Mouse (Mus musculus): ENCODE measurements around the gene Arhgef12.

The Arhgef12 gene

DNA sequence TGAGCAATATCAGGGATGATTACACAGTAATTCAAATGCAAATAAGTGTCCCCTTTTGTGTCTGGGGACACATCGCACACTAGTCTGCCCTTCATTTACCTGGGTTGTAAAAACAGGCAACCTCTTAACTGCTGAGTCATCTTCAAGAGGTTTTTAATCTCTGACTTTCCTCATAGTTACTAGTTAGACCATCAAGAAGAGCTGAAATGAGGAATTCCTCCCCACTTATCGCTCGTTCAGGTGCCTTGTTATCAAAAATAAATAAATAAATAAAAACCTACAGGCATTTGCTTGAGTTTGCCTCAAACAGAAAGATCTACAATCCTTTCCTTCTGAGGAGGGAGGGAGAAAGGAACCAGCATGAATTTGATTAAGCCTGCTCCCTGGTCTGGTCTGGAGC is 1.7 kb upstream of the Arhgef12 start:
- DNase-seq (ENCODE audit: low spot score in 2 of 2): no peak

DNA sequence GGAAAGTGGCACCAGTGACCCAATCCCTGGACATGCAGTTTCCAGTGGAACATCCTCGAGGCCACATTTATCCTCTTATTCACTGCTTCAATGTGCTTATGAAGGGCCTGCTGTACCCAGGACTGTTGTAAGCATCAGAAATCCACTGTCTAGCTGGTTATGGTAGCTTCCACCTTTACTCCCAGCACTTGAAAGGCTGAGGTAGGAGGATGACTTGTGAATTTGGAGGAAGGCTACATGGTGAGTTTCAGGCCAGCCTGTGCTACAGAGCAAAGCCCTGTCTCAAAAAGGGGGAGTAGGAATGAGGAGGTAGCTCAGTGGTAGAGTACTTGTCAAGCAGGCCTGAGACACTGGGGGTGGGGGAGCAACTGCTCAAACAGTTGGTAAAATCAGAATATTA is 1.0 kb upstream of the Arhgef12 start:
- DNase-seq (ENCODE audit: low spot score in 2 of 2): no peak

DNA sequence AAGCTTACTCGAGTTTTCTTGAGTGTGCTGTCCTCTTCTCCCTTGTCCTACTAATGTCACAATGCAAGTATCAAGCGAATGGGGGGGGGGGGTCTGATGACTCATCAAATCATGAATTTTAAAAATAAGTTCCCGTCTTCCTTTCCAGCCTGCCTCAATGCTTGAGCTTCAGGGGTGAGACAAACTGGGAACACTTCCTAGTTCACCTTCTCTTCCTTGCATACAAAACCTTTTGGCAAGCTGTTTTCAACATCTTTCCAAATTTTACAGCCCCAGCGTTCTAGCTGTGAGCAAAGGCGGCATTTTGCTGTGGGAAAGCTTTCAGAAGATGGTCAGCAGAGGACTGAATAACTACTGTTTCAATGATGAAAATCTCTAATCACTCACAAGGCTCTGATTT is 516 bp upstream of the Arhgef12 start:
- DNase-seq (ENCODE audit: low spot score in 2 of 2): no peak

DNA sequence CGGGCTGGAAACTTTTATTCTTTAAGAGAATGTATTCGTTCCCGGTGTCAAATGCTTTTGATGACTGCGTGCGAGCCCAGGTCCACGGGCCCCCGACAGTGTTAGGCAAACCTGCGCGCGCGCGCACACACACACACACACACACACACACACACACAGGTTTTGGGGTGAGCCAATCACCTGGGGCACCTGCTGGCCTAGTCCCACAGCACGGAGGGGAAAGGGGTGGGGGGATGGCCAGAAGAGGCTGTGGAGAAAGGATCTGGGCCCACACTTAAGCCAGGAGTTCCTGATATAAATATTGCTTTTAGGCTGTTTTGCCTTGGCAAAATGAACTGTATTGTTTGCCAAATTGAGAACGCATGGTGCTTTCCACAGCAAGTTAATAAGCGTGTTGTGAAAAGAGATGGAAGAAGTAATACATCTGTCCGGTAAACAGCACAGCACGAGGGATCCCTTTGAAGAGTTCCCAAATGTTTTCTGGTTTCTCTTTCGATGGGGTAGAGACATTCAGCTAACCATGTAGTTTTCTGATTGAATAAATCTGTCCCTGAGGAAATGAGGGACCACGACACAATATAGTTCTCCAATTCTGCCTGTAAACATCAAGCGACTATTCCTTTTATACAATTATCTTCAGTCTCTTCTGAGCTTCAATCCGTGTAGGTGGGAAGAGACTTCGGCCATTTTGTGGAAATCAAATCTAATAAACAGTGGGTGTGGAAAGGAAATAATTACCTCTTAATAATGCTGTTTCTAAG is 433 bp downstream of the Arhgef12 start:
- no peak for DNase-seq (ENCODE audit: low spot score in 2 of 2)

DNA sequence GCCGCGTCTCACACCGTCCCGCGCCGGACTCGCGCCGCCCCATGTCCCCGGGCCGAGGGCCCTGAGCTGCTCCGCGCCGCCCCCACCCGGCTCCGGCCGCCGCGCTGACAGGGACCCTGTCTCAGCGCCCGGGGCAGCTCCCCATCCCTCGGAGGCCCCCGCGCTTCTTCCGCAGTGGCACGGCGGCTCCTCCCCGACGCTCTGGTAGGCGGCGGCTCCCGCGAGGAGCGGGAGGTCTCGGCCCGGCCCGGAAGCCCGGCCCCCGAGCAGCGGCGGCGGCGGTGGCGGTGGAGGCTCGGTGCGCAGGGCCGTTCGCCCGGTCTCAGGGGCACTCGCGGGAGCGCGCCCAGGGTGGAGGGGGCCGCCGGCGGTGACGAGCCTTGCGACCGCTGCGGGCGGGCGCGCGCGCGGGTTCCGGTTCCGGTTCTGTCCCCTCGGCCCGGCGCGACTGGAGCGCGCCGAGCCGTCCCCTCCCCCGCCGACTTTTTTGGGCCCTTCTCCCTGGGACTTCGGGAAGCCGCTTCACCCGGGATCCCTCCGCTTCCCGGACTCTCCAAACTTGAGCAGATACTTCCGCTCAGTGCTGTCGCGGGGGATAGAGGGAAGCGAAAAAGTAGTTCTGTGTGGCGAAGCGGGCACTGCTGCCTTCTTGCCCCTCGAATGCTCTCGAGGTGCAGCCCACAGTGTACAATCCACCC is 1.2 kb downstream of the Arhgef12 start:
- DNase-seq (ENCODE audit: low spot score in 2 of 2): peak; percentile 85 to 89

DNA sequence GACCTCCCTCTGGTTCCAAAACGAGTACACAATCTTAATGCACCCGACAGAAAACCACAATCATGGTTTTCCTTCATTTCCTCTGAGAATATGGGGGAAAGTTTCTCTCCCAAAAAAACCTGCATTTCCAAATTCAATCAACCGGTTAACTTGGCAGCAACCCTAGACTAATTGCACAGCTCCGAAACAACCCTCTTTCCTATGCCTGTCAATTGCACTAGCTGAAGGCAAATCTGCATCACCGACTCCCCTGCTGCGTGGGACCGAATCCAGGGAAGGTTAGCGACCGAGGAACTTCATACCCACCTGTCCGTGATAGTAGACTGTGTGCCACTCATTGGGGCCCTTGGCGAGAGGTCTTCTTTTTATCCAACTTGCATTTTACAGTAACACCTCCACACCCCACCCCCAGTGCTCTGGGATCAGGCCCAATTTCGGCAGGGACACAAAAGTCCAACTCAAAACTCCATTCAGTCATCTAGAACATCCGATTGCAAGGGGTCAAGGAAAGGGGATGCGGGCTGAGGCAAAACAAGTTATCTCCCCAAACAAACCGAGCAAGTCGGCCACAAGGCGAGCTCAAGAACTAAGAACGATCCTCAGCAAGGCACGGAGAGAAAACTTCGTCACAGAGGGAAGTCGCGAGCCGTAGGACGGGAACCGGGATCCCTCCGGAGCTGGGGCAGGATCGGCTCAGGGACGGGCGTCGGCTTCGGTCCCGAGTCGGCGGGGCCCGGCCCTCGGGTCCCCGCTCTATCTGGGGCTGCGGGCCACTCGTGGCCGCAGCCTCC is 2.0 kb downstream of the Arhgef12 start:
- peak; percentile 30 to 32 for DNase-seq (ENCODE audit: low spot score in 2 of 2)

DNA sequence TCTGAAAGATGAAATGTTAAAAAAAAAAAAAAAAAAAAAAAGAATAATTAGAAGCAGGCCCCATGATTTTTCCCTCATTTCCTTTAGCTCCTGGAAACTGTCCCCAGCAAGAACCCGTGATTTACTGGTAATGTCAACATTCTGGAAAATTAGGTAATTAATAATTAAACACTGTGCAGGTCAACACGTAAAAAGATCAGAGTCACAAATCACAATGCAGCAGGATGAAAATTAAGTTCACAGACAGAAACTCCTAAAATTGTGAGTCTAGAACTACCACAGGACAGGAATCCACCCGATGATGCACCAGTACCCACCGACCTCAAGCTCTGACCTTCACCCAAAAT is 2.5 kb downstream of the Arhgef12 start:
- DNase-seq (ENCODE audit: low spot score in 2 of 2): no peak

DNA sequence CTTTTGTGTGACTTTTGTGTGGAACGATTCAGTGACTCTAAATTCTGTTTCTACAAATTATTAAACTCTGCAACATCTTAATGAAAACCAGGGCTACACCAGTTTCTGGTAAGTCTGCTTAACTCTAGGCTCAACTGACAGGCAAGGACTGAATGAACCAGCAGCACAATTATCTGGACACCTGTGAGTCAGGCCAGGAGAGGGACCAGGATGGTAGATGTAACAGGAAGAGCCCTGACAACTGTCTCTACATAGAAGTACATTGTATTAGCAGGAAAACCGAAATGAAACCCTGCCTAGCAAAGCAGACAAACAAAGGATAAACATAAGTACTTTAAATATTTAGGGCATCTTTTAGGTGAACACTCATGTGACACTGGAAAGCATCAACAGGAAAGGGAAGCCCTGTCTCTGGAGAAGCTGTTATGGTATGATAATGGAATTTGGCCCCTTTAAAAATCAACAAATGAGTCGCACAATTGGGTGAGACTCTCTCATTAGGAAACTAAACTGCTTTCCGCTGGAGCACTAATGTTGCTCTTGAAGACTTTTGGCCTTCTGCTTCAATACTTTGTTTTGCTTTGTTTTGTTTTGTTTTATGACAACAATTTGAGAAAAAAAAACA is 3.3 kb downstream of the Arhgef12 start:
- DNase-seq (ENCODE audit: low spot score in 2 of 2): no peak

DNA sequence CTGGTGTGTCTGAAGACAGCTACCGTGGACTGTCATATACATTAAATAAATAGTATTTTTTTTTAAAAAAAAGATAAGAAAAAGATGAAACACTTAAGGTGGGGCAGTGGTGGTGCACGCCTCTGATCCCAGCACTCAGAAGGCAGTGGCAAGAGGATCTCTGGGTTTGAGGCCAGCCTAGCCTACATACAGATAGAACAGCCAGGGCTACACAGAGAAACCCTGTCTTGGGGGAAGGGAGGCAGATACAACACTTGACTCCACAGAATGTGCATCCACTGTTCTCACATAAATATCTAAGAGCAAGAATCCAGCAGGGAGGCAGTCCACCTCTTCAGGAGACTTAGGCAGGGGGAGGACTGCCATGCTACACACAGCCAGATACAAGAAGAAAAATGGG is 4.1 kb downstream of the Arhgef12 start:
- no peak for DNase-seq (ENCODE audit: low spot score in 2 of 2)

DNA sequence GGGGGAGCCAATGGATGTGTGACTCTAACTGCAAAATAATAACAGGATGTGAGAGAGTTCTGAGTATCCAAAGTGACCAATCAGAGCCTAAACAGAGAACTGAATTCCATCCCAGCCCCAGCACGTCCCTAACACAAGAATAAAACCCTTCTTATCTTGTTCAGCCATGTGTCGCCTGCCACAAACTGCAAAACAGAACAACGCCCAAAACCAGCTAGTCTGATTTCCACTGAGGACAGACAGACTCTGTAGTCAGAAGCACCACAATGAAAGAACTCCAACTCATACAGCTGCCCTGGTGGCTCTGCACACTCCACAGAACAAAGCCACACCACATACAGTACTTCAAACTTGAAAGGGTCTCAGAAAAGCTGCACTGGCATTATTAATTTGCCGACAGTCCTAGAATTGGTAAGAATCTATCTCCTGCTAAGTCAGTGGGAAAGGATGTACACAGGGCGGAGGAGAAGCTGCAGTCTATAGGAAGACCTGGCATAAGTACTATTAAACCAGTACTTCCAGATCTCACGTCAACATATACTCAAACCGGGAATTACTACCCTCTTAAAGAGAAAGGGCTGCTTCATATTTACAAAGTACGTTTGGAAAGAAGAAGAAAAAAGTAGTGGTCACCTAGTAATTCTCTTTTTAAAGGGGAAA is 5.0 kb downstream of the Arhgef12 start:
- DNase-seq (ENCODE audit: low spot score in 2 of 2): no peak

DNA sequence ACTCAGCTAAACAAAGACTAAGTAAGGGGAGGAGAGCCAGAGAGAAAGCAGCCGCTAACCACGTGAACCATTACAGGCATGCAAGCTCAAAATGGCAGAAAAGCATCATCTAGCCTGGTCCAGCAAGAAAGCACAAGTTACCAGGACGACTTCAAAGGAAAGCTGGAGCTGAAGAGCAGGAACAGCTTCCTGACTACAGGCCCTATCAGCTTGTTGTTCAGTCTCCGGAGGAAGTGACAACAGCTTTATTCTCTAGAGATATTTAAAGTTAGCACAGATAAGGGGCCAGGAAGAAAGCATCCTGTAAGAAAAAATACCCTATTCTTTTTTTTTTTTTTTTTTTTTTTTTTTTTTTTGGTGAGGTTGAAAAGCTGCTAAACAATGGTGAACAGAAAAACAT is 8.1 kb downstream of the Arhgef12 start:
- DNase-seq (ENCODE audit: low spot score in 2 of 2): no peak

DNA sequence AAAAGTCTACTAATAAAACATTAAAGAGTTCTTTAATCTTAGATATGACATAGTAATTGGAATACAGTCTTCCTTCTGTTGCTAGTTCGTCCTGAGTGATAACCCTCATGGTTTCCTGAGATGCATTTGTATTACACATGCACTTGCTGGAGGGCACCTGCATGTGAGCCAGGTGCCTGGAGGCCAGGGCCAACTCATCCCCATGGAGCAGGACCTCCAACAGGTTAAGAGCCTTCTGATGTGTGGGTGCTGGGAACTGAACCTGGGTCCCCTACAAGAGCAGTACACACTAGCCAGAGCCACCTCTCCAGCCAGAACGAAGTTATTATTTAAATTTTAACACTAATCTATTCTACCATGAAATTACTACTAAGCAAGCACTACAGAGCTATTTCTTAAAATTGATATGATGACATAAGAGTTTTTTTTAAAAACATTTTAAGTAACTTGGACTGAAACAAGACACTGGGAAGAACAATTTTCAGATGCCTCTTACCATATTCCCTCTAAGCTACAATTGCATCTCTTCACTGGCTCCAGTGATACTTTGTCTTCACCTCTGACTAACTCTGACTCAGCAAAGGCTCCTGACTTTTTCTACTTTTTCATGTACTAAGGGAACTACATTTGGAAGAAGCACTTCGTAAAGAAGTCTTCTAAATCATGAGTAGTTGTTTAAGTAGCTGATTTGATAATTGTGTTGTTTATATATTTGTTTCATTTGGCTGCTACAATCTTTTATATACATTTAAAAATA is 9.1 kb downstream of the Arhgef12 start:
- DNase-seq (ENCODE audit: low spot score in 2 of 2): no peak

DNA sequence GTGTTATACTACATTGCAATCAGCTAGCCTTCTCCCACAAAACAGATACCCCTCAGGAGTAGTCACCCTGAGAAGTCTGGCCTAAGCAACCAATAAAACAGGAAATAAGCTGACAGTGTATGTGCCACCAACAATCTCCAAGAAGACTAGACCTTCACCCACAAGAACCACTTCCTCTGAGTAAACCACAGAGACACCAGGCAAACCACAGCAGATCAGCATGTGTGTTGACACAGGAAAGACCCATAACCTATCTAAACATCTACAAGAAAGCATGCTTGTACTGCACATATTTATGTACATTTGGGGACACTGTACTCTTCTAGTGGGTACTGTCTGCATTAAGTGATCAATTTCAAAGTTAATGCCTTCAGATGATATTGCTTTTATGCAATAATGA is 10.7 kb downstream of the Arhgef12 start:
- DNase-seq (ENCODE audit: low spot score in 2 of 2): no peak

DNA sequence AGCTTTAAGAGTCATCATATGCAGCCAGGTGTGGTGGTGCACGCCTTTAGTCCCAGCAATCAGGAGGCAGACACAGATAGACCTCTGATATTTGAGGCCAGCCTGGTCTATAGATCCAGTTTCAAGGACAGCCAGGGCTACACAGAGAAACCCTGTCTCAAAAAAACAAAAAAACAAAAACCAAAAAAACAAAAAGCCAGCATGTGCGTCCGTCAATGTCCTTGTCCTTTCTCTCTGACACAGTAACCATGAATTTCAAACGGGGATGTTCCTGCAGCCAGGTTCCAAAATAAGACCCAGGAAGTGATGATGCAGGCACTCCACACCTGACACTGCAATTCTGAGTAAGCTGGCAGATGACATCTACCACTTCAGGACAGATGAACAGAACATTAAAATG is 12.2 kb downstream of the Arhgef12 start:
- no peak for DNase-seq (ENCODE audit: low spot score in 2 of 2)

DNA sequence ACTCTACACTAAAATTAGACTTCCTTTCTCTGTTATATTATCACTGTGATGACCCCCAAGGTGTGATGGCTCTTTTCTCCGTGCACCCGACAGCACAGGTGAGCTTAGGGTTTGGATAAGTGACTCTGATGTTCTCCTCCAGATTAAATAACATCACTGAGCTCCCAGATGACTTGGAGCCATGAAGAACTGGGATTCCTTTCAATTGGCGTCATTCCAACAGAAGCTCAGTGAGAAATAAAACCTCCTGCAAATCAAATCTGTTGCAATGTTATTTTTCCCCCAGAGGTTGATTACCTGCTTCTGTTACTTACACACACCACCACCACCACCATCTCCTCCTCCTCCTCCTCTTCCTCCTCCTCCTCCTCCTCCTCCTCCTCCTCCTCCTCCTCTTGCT is 13.2 kb downstream of the Arhgef12 start:
- DNase-seq (ENCODE audit: low spot score in 2 of 2): no peak

DNA sequence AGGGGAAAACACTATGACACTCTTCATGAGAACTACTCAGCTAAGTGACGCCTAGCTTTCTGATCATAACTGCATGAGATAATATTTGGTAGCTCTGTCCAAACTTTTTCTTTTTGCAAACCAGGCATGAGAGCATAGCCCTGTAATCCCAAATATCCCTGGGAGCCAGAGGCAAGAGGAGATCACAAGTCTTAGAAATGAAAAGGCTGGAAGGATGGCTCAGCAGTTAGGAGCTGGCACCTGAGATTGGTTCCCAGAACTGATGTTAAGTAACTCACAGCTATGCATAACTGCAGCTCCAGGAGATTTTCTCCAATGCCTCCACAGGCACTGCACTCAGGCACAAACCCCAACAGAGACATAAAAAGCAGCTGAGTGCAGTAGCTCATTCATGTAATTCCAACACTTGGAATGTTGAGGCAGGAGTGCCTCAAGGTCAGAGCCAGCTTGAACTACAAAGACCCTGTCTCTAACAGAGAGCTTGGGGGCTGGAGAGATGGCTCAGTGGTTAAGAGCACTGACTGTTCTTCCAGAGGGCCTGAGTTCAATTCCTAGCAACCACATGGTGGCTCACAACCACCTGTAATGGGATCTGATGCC is 21.3 kb downstream of the Arhgef12 start:
- no peak for DNase-seq (ENCODE audit: low spot score in 2 of 2)

DNA sequence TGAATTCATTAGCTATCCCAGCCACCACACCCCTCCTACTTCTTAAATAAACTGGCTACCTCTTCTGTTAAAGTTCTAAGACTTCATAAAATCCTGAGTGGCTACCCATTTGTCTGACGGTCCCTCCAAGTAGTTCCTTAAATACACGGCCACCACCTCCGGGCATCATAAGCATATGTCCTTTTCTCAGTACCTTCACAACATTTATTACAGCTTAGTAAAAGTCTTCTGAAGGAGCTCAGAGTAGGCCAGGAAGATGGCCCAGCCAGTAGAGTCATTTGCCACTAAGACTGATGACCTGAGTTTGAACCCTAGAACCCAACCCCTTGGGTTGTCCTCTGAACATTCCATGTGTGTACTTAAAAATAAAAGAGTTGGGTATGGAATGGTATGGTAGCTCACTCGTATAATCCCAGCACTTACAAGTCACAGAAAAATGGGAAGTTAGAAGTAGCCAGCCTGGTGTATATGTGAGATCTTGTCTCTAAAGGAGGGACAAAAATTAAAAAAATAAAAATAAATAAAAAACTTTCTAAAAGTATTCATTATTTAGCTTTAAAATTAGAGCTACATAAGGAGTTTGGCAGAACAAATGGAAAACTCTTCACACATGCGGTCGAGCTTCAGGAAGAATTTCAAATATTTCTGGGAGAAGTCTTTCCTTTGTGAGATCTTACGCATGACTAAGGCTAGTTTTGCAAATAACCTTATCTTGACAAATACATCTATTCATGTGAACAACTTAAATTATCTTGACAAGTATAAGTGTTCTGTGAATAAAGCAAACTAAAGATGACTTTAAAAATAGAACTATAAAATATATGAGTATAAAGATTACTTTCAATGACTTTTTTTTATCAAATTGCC is 22.3 kb downstream of the Arhgef12 start:
- no peak for DNase-seq (ENCODE audit: low spot score in 2 of 2)

DNA sequence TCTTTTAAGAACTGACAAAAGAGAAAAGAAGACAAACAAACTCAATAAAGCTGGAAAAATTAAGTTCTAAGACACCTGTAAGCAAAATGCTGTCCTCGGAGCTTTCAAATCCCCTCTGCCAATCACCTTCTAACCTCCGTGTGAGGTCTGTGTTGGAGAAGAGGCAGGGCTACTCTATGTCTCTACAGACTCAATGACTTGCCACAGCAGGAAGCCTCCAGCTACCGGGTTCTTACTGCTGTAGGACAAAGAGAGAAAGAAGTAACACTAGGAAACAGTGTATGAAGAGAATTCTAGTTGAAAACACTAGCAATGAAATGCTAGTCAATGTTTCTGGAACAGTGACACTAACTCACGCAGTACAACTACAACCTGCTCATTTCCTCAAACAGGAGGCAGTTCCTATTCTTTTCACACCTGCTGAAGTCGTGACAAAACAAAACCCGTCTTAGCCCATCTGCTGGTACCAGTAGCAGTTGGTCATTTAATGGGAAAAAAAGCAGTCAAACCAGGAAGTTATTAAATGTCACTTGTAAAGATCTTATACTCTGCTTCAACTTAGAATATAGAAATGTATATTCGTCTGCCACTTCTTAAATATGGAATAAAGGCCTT is 23.5 kb downstream of the Arhgef12 start:
- no peak for DNase-seq (ENCODE audit: low spot score in 2 of 2)

DNA sequence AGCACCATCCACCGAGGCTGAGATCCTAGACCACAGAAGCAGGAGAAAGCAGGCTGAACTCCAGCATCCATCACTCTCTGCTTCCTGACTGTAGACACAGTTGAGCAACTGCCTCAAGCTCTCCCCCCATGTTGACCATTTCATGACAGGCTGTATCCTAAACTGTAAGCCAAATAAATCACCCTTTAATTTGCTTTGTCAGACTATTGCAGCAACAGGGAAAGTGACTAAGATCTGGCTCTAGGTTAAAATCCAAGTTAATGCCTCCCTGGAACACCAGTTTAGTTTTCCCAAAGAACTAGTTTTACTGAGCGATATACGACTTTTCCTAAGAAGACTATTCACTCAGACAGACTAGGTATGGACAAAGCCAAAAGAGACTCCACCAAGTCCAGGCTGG is 28.3 kb downstream of the Arhgef12 start:
- no peak for DNase-seq (ENCODE audit: low spot score in 2 of 2)
